Mouse (Mus musculus): ENCODE results near the gene Naa50. TPM values are rescaled to one million over a fixed set of nuclear protein-coding genes. Genes with fewer than 3 reads are reported as not detected.

Gene Naa50
- polyA plus RNA-seq, 1 experiment, result 1.7 TPM

GRCm38 (mm10) chr16:44138377-44138978, 1.2 kb upstream of the Naa50 start:
- Histone ChIP-seq H3K9me3 (ENCODE audit: control insufficient read depth, low read length) (no peaks in the 10 kb centered on the region), H3K36me3 (ENCODE audit: control insufficient read depth) (no peaks in the 10 kb centered on the region), H3K4me1 (ENCODE audit: control insufficient read depth) (peaks cover 40% of the 10 kb centered on the region), H3K4me3 (replicated peaks) (peak overlapping the region; percentile 89), H3K27me3 (ENCODE audit: control insufficient read depth) (no peaks in the 10 kb centered on the region)
- TF ChIP-seq TAL1 (IDR thresholded peaks at IDR 0.05; ENCODE audit: low read length) (no peak), GATA1 (IDR thresholded peaks at IDR 0.05; ENCODE audit: low read length) (no peak)

- H3K4me3 ChIP-seq (replicated peaks), result peak overlapping the region; percentile 89
- no peaks in the 10 kb centered on the region for H3K9me3 ChIP-seq (ENCODE audit: control insufficient read depth, low read length)
- TF ChIP-seq TAL1 (IDR thresholded peaks at IDR 0.05; ENCODE audit: low read length) (no peak), GATA1 (IDR thresholded peaks at IDR 0.05; ENCODE audit: low read length) (no peak)
- peaks cover 2% of the 10 kb centered on the region; the same call in 1 of the 2 replicates for H3K36me3 ChIP-seq (ENCODE audit: control insufficient read depth)
- H3K4me1 ChIP-seq (ENCODE audit: control insufficient read depth), result peaks cover 44% of the 10 kb centered on the region
- no peaks in the 10 kb centered on the region for H3K27me3 ChIP-seq (ENCODE audit: control insufficient read depth)
These were observed 573 bp upstream of the Naa50 start for GRCm38 (mm10) chr16:44138979-44139535.

GRCm38 (mm10) chr16:44140186-44140787, 657 bp downstream of the Naa50 start:
- H3K27me3 ChIP-seq (ENCODE audit: control insufficient read depth), result no peaks in the 10 kb centered on the region
- H3K4me3 ChIP-seq (replicated peaks), result peak overlapping the region; percentile 89
- no peak for TF ChIP-seq GATA1 (IDR thresholded peaks at IDR 0.05; ENCODE audit: low read length)
- TF ChIP-seq TAL1 (IDR thresholded peaks at IDR 0.05; ENCODE audit: low read length), result no peak
- no peaks in the 10 kb centered on the region for H3K9me3 ChIP-seq (ENCODE audit: control insufficient read depth, low read length)
- peaks cover 46% of the 10 kb centered on the region for H3K4me1 ChIP-seq (ENCODE audit: control insufficient read depth)
- H3K36me3 ChIP-seq (ENCODE audit: control insufficient read depth), result peaks cover 2% of the 10 kb centered on the region; the same call in 1 of the 2 replicates

GRCm38 (mm10) chr16:44141483-44141882, 1.9 kb downstream of the Naa50 start:
- peaks cover 5% of the 10 kb centered on the region for H3K36me3 ChIP-seq (ENCODE audit: control insufficient read depth)
- no peaks in the 10 kb centered on the region for H3K27me3 ChIP-seq (ENCODE audit: control insufficient read depth)
- H3K4me1 ChIP-seq (ENCODE audit: control insufficient read depth), result peaks cover 46% of the 10 kb centered on the region
- no peaks in the 10 kb centered on the region for H3K9me3 ChIP-seq (ENCODE audit: control insufficient read depth, low read length)
- TF ChIP-seq GATA1 (IDR thresholded peaks at IDR 0.05; ENCODE audit: low read length), result no peak
- peak overlapping the region; percentile 89 for H3K4me3 ChIP-seq (replicated peaks)

- peaks cover 3% of the 10 kb centered on the region; the same call in 1 of the 2 replicates for H3K36me3 ChIP-seq (ENCODE audit: control insufficient read depth)
- H3K4me3 ChIP-seq (replicated peaks), result no peak overlapping the region
- H3K9me3 ChIP-seq (ENCODE audit: control insufficient read depth, low read length), result no peaks in the 10 kb centered on the region
- H3K27me3 ChIP-seq (ENCODE audit: control insufficient read depth), result no peaks in the 10 kb centered on the region
- TF ChIP-seq TAL1 (IDR thresholded peaks at IDR 0.05; ENCODE audit: low read length) (no peak), GATA1 (IDR thresholded peaks at IDR 0.05; ENCODE audit: low read length) (no peak)
- peaks cover 6% of the 10 kb centered on the region for H3K4me1 ChIP-seq (ENCODE audit: control insufficient read depth)
These were observed 9.6 kb downstream of the Naa50 start for GRCm38 (mm10) chr16:44149002-44149767.

GRCm38 (mm10) chr16:44154497-44155057, 14.9 kb downstream of the Naa50 start:
- Histone ChIP-seq H3K4me3 (replicated peaks) (no peak overlapping the region), H3K4me1 (ENCODE audit: control insufficient read depth) (peaks cover 6% of the 10 kb centered on the region), H3K9me3 (ENCODE audit: control insufficient read depth, low read length) (no peaks in the 10 kb centered on the region), H3K27me3 (ENCODE audit: control insufficient read depth) (no peaks in the 10 kb centered on the region), H3K36me3 (ENCODE audit: control insufficient read depth) (peaks cover 37% of the 10 kb centered on the region)
- TF ChIP-seq GATA1 (IDR thresholded peaks at IDR 0.05; ENCODE audit: low read length) (no peak), TAL1 (IDR thresholded peaks at IDR 0.05; ENCODE audit: low read length) (no peak)

- Histone ChIP-seq H3K9me3 (ENCODE audit: control insufficient read depth, low read length) (no peaks in the 10 kb centered on the region), H3K4me1 (ENCODE audit: control insufficient read depth) (peaks cover 6% of the 10 kb centered on the region), H3K27me3 (ENCODE audit: control insufficient read depth) (no peaks in the 10 kb centered on the region), H3K4me3 (replicated peaks) (no peak overlapping the region), H3K36me3 (ENCODE audit: control insufficient read depth) (peaks cover 59% of the 10 kb centered on the region)
- TF ChIP-seq TAL1 (IDR thresholded peaks at IDR 0.05; ENCODE audit: low read length) (no peak), GATA1 (IDR thresholded peaks at IDR 0.05; ENCODE audit: low read length) (no peak)
These were observed 19.7 kb downstream of the Naa50 start for GRCm38 (mm10) chr16:44159325-44159724.

GRCm38 (mm10) chr16:44163831-44164230, 24.2 kb downstream of the Naa50 start:
- no peaks in the 10 kb centered on the region for H3K27me3 ChIP-seq (ENCODE audit: control insufficient read depth)
- H3K36me3 ChIP-seq (ENCODE audit: control insufficient read depth), result peaks cover 30% of the 10 kb centered on the region
- no peaks in the 10 kb centered on the region for H3K9me3 ChIP-seq (ENCODE audit: control insufficient read depth, low read length)
- TF ChIP-seq TAL1 (IDR thresholded peaks at IDR 0.05; ENCODE audit: low read length), result no peak
- TF ChIP-seq GATA1 (IDR thresholded peaks at IDR 0.05; ENCODE audit: low read length), result no peak
- H3K4me1 ChIP-seq (ENCODE audit: control insufficient read depth), result peaks cover 3% of the 10 kb centered on the region
- H3K4me3 ChIP-seq (replicated peaks), result no peak overlapping the region

- Histone ChIP-seq H3K9me3 (ENCODE audit: control insufficient read depth, low read length) (no peaks in the 10 kb centered on the region), H3K36me3 (ENCODE audit: control insufficient read depth) (peaks cover 16% of the 10 kb centered on the region), H3K4me3 (replicated peaks) (no peak overlapping the region), H3K27me3 (ENCODE audit: control insufficient read depth) (no peaks in the 10 kb centered on the region), H3K4me1 (ENCODE audit: control insufficient read depth) (no peaks in the 10 kb centered on the region)
- TF ChIP-seq TAL1 (IDR thresholded peaks at IDR 0.05; ENCODE audit: low read length) (no peak), GATA1 (IDR thresholded peaks at IDR 0.05; ENCODE audit: low read length) (no peak)
These were observed 25.6 kb downstream of the Naa50 start for GRCm38 (mm10) chr16:44165182-44165581.
